Mouse (Mus musculus): ENCODE measurements at regions not wholly inside any gene's neighbourhood (a gene's known extent, or its start where the extent isn't known, plus 50 kb on each side); places are given as distances from the start of the nearest gene placed in this dataset.

DNA sequence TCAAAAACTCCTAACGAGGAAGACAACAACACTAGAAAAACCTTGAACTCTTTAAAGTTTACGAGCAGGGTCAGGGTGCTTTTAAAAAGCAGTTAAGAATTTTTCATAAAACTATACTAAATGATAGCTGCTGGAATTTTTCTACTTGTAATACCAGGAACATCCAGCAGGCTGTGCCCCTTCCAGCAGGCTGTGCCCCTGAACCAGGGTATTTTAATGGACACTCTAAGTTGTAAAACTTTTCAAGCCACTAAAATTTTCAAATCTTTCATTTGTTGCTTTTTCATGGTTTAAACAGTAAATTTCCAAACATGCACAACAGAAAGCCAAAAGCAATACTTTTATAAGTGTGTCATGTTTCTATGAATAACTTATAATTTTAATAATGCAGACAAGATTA, 68.2 kb upstream of the Gls start:
- no peak for TF ChIP-seq GATA1 (IDR thresholded peaks at IDR 0.05; ENCODE audit: borderline replicate concordance, low read length)
- TF ChIP-seq FLI1 (IDR thresholded peaks at IDR 0.05; ENCODE audit: low read length) = no peak
